In the genomic region with DNA sequence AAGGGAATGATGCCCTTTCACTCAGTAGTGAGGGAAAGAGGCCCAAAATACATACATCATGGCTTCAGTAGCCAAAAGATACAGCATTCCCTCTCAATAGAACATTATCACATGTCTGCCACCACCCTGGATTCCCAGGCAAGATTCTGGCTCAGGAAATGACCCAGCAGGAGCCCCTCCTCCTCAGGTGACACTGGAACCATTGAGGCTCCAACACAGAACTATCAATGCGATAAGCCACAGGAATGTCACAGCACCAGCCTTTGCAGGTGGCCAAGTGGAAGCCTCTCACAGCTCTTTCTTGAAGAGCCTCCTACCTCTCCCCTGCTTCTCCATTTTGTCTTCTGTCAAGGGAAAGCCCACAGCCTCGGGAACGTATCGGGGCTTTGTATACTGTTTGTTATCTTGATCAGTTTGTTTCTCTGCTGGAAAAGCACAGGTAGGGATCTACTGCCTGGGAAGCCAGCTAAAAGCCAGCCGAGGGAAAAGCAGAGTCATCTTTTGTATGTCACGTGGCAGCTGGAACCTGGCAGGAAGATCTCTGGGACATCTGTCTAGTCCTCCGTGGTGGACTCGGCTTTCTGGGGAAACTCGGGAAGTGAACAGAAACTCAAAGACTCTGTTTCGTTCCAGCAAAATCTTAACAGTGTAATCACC, we compare ENCODE assay signal across 8 mouse cellular contexts.
A peak's percentile ranks its signal among the peaks of the same experiment; 100 is the strongest.
DNase-seq lines count a peak whose midpoint lies in the region; ATAC-seq and TF ChIP-seq lines count a peak whose summit lies in the region.

No protein-coding gene starts in this region.

- peaks cover 17% of the 10 kb centered on the region for H3K36me3 ChIP-seq in forebrain, embryonic 12.5 days (replicated peaks)
- H3K36me3 ChIP-seq in forebrain, embryonic 10.5 days (replicated peaks) = peaks cover 42% of the 10 kb centered on the region
- no peaks in the 10 kb centered on the region for H3K36me3 ChIP-seq in liver, postnatal 0 days (replicated peaks; ENCODE audit: insufficient read depth, low read length)
- H3K36me3 ChIP-seq in intestine, postnatal 0 days (ENCODE audit: control insufficient read depth, insufficient read depth) = no peaks in the 10 kb centered on the region

- 0 out of 2 replicates have a peak overlapping the region, but pooled peaks have one; percentile 27 for H3K27ac ChIP-seq in forebrain, embryonic 12.5 days
- H3K27ac ChIP-seq in forebrain, embryonic 10.5 days = no peak overlapping the region
- no peak overlapping the region for H3K27ac ChIP-seq in liver, postnatal 0 days (ENCODE audit: low read depth)
- no peak overlapping the region for H3K27ac ChIP-seq in intestine, postnatal 0 days (ENCODE audit: low read depth, low read length)

- TF ChIP-seq CTCF in liver, postnatal 0 days (IDR thresholded peaks at IDR 0.05; ENCODE audit: low read depth) = no peak
- no peak for TF ChIP-seq CTCF in intestine, postnatal 0 days (IDR thresholded peaks at IDR 0.05; ENCODE audit: low read depth)

- no peak overlapping the region for H3K4me2 ChIP-seq in forebrain, embryonic 12.5 days
- peak overlapping the region; percentile 56 for H3K4me2 ChIP-seq in liver, postnatal 0 days (ENCODE audit: low read depth, low read length)
- peak overlapping the region; percentile 51 for H3K4me2 ChIP-seq in intestine, postnatal 0 days (replicated peaks; ENCODE audit: low read depth)

- TF ChIP-seq EP300 in liver, postnatal 0 days (IDR thresholded peaks at IDR 0.05; ENCODE audit: low read depth) = no peak

- peaks cover 18% of the 10 kb centered on the region for H3K4me1 ChIP-seq in forebrain, embryonic 12.5 days
- peaks cover 25% of the 10 kb centered on the region for H3K4me1 ChIP-seq in forebrain, embryonic 10.5 days
- peaks cover 11% of the 10 kb centered on the region; the same call in 1 of the 2 replicates for H3K4me1 ChIP-seq in liver, postnatal 0 days (ENCODE audit: insufficient read depth)
- 0 out of 2 replicates have a peak, but pooled peaks cover 5% of the 10 kb centered on the region for H3K4me1 ChIP-seq in intestine, postnatal 0 days (replicated peaks; ENCODE audit: control insufficient read depth, insufficient read depth, low read length)

- no peak overlapping the region for H3K9ac ChIP-seq in forebrain, embryonic 12.5 days
- H3K9ac ChIP-seq in liver, postnatal 0 days (replicated peaks) = no peak overlapping the region
- no peak overlapping the region for H3K9ac ChIP-seq in intestine, postnatal 0 days (ENCODE audit: low read depth, low read length)

- DNase-seq in forebrain, embryonic 10.5 days (ENCODE audit: extremely low spot score, low spot score) = no peak
- DNase-seq in liver, postnatal 0 days = no peak
- no peak for DNase-seq in liver
- DNase-seq in skeletal muscle tissue, adult 2 months (ENCODE audit: low read depth, low spot score) = peak; percentile 34
- DNase-seq in spleen, adult 12 weeks (ENCODE audit: low spot score) = no peak
- DNase-seq in right cerebral cortex, postnatal 4 days = no peak

- no peak overlapping the region for H3K4me3 ChIP-seq in forebrain, embryonic 12.5 days (replicated peaks)
- H3K4me3 ChIP-seq in forebrain, embryonic 10.5 days = no peak overlapping the region
- H3K4me3 ChIP-seq in liver, postnatal 0 days (ENCODE audit: low read depth, low read length) = no peak overlapping the region
- no peak overlapping the region for H3K4me3 ChIP-seq in intestine, postnatal 0 days (ENCODE audit: low read depth, low read length)

- 86% methylated on average over 10 of the region's 10 CpGs for WGBS in forebrain, embryonic 12.5 days
- 91% methylated on average over 10 of the region's 10 CpGs for WGBS in forebrain, embryonic 10.5 days
- 59% methylated on average over 10 of the region's 10 CpGs for WGBS in liver, postnatal 0 days (ENCODE audit: insufficient replicate concordance)
- 33% methylated on average over 10 of the region's 10 CpGs for WGBS in intestine, postnatal 0 days

- H3K9me3 ChIP-seq in forebrain, embryonic 12.5 days = no peaks in the 10 kb centered on the region
- H3K9me3 ChIP-seq in forebrain, embryonic 10.5 days = no peaks in the 10 kb centered on the region
- no peaks in the 10 kb centered on the region for H3K9me3 ChIP-seq in liver, postnatal 0 days (ENCODE audit: low read length)
- no peaks in the 10 kb centered on the region for H3K9me3 ChIP-seq in intestine, postnatal 0 days (ENCODE audit: control insufficient read depth)

- ATAC-seq in forebrain, embryonic 12.5 days (ENCODE audit: low FRiP score) = no peak
- no peak for ATAC-seq in liver, postnatal 0 days
- ATAC-seq in intestine, postnatal 0 days = no peak

- no peaks in the 10 kb centered on the region for H3K27me3 ChIP-seq in forebrain, embryonic 12.5 days
- H3K27me3 ChIP-seq in forebrain, embryonic 10.5 days (ENCODE audit: poor library complexity, severe bottlenecking) = no peaks in the 10 kb centered on the region
- no peaks in the 10 kb centered on the region for H3K27me3 ChIP-seq in liver, postnatal 0 days (ENCODE audit: insufficient read depth, low read length)
- H3K27me3 ChIP-seq in intestine, postnatal 0 days (replicated peaks; ENCODE audit: control insufficient read depth, insufficient read depth, low read length) = no peaks in the 10 kb centered on the region
